Mouse (Mus musculus) heart, postnatal 14 days (tissue): Measurements from ENCODE around the gene Usp2. TPM values are rescaled to one million over a fixed set of nuclear protein-coding genes. Genes with fewer than 3 reads are reported as not detected.
A peak's percentile ranks its signal among the peaks of the same experiment; 100 is the strongest.

Experiments used
- DNase-seq, 2 experiments: peaks; one replicate each; pipeline ENCODE4 v3.0.0; 2021 to 2022
- intact Hi-C: fragments of 180-260 bp; cut with DNase I; formaldehyde crosslinking; loops from one replicate; pipeline ENCODE4 v1.15.1; 2025
- total RNA-seq, 2 experiments: library from RNA; stranded (reverse); gene quantifications; 2 replicates each; pipeline ENCODE4 v1.2.3; 2021

The Usp2 gene
- total RNA-seq, 2 experiments from 2014 or later, result 149 to 157 TPM

- DNase-seq, result no peak
- intact Hi-C loops, result loop anchor here (1.0 kb wide), 1 partner anchor 19 kb away; no protein-coding TSS in a partner anchor
Measured at GRCm38 (mm10) chr9:44073115-44073514, 6.3 kb downstream of the Usp2 start.

- peak in 1 of 2 experiments; percentile 50 for DNase-seq
- intact Hi-C loops, result no loop called here
Measured at GRCm38 (mm10) chr9:44074395-44075275, 7.8 kb downstream of the Usp2 start.

GRCm38 (mm10) chr9:44075276-44075995, 8.6 kb downstream of the Usp2 start:
- no peak for DNase-seq

GRCm38 (mm10) chr9:44075996-44076763, 9.4 kb downstream of the Usp2 start:
- no peak for DNase-seq
- intact Hi-C loops, result no loop called here

More at GRCm38 (mm10) chr9:44075276-44075995, 8.6 kb downstream of the Usp2 start:
- intact Hi-C loops, result no loop called here

DNA sequence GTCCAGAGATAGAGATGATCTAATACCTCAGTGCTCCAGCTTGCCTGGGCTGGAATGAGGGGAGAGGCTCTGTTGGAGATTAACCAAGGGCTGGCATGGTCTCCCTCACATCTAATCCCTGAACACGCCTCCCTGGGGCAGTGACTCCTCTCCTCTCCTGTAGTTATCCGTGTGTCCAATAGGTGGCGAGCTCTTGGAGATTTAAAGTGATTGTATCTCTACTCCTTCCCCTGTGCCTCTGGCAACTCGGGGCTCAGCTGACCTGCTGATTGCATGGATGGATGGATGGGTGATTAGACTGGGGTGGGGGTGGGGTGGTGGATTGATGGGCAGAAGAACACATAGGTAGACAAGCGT, 9.9 kb downstream of the Usp2 start:
- intact Hi-C loops, result no loop called here

DNA sequence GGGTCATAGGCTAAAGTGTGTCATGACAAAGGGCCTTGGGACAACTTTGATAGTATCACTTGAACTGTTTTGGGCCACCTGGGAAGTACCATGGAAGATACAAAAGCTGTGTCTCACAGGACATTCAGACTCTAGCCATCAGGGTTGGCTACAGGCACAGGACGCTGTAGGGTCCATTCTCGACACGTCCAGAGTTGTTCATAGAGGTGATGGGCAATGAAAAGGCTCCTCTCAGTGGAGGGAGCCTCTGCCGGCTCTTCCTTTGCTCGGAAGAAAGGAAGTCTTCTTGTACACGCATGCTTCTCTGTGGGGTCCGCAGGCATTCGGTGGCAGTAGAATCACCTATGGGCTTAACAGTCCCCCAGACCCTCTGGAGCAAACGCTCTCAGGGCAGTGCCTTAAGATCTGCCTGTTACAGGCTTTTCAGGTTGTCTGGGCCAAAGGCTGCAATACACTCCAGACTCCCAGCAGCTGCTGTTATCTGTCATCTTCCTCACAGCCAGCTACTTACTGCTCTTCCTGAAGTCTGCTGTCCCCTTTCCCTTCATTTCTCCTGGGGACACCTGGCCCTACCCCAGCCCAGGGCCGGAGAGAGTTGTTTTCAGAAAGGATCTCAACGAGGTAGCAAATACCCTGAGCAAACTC, 10.6 kb downstream of the Usp2 start:
- DNase-seq, result no peak
- intact Hi-C loops, result no loop called here

More for the DNA sequence above, 9.9 kb downstream of the Usp2 start:
- peak; percentile 57 to 75 for DNase-seq

DNA sequence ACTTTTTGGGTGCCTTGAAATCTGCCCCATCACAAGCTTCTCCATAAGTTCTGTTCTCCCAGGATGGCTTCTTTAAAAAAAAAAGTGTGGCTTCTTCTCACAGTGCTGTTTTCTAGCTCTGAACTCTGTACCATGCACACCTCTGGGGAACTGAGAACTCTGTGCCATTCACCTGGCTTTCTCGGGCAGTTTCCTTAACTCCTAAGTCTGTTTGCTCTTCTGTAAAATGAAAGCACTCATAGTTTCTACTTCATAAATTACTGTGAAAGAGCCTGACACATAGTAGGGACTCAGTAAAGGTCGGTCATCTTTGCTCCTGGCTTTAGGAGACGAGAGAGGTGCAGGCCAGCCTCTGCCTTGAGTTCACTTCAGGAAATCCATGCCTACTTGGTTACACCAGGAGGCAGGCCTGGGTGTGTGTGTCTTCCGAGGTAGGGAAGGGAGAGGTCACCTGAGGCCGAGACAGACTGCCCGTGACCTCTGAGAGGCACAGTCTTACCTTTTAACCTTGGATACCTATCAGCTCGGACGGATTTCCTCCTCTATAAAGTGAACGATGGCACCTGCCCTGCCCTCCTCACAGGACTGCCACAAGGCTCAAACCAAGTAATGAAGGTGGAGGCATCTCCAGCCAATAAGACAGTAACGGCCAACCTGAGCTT, 11.4 kb downstream of the Usp2 start:
- intact Hi-C loops, result no loop called here
- no peak for DNase-seq

- peak; percentile 90 to 91 for DNase-seq
- intact Hi-C loops, result no loop called here
Measured at GRCm38 (mm10) chr9:44078955-44079756, 12.3 kb downstream of the Usp2 start.

- intact Hi-C loops, result no loop called here
- no peak for DNase-seq
Measured at GRCm38 (mm10) chr9:44079997-44080780, 13.4 kb downstream of the Usp2 start.

DNA sequence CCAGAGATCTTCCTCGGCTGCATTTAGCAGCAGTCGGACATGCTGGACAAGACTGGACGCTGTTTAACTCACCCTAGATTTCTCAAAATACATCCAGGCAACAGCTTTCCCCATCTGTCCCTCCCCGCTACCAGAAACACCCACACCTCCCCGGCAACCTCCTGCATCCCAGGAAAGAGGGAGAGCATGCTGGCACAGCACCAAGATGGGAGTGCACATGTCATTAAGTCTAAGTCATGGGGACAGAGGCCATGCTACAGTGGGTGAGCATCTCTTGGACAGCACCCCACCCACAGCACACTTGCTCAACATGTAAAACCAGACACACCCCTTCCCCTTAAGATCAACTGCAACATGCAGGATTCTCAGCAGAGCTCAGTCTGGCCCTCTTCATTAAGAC, 14.1 kb downstream of the Usp2 start:
- DNase-seq, result peak; percentile 58 to 60
- intact Hi-C loops, result no loop called here

- no peak for DNase-seq
- intact Hi-C loops, result no loop called here
Measured at GRCm38 (mm10) chr9:44081581-44081980, 14.8 kb downstream of the Usp2 start.

GRCm38 (mm10) chr9:44082266-44082665, 15.4 kb downstream of the Usp2 start:
- intact Hi-C loops, result no loop called here
- no peak for DNase-seq

DNA sequence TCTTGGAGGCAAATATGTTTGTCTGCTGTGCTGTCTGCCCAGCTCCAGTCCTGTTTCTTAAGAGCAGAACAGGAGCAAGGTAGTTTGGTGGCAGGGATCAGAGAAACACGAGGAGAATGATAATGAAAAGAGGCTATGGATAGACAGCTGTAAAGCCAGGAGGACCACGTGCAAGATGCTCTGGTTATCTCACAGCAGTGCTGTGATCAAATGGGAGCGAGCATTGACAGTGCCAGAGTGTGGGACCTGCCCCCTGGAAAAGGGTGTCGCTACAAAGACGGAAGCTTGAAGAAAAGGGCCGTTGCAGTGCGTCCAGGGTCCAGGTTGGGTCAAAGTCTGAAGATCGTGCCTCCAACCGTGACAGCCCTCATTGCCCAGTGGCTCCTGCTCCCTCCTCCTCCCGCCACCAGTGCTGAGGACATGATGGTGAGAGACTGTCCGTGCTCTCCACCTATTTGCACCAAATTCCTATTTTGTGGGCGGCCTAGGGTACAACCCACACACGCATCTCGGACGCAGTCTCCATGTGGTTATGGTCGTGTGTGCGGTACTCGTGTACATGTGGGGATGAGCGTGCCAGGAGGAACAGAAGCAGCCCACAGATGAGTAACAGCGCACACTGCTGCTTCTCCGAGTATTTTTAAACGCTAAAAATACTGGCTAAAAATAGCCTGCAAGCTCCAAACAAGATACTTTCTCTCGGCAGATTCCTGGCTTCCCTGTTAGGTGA, 16.7 kb downstream of the Usp2 start:
- intact Hi-C loops, result no loop called here
- no peak for DNase-seq

- intact Hi-C loops, result no loop called here
- no peak for DNase-seq
Measured at GRCm38 (mm10) chr9:44084236-44084635, 17.4 kb downstream of the Usp2 start.

- DNase-seq, result peak; percentile 97
- intact Hi-C loops, result no loop called here
Measured at GRCm38 (mm10) chr9:44084659-44085229, 17.9 kb downstream of the Usp2 start.

DNA sequence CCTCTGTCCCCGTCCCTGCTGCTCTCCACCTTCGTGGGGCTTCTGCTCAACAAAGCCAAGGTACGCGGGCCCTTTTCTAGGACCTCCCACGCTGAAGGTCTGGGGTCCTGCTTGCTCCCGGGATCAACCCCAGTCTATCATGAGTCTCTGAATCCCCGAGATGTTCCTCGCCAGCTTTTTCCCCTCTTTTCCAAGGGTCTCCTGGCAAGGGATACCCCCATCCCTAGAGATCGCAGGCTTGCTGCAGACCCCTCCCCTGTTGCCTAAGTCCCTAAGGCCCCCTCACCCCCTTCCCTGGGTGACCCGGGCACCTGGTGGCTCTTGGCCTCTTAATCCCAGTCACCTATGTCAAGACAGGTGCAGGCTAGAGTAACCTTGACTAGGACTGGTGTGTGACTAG, 18.5 kb downstream of the Usp2 start:
- no peak for DNase-seq

More for the DNA sequence above, 18.5 kb downstream of the Usp2 start:
- intact Hi-C loops, result no loop called here
